Mouse (Mus musculus) c-Kit-positive CD71-positive TER-119-positive erythroid progenitor cells, embryonic 14.5 days (primary cell): ENCODE results near the gene Dcn.

Source experiments
- DNase-seq: peaks from one replicate; pipeline ENCODE4 v3.0.0-alpha.2; 2013; ENCODE audit warnings: low spot score

Dcn gene

DNA sequence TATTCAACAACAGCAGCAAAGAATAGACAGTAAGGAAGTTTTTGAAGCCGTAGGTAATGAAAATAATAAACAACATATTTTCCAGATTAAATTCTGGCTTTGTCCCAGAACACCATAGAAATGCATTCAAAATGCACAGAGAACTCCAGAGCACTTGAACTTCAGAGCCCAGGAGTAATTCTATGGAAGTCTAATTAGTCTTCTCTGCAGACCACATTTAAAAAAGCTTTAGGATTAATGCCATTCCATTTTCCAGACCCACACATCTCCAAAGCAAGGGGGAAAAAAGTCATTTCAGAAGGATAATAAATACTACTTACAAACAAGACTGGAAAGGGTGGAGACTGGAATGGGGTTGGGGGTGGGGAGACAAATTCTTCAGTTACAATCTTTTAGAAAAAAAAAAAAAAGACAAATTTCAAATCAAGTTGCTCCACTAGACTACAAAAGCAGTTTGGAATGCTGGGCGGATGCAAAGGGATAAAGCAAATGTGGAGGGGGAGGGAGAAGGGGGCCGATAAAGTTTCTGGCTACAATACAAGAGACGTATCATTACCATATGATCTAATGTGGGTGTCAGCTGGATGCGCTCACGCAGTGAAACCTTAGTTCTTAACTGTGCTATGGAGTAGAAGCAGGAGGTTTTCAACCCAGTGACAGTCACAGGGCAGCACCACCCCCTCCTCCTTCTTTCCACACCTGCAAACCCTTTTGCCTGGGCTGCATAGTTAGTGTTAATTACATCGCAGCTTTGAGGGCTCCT is at the start of gene Dcn:
Gene Dcn, plus strand, starts transcription at position 606 of the 763 bp plus-strand sequence.
- DNase-seq = no peak

GRCm38 (mm10) chr10:97436662-97437061 is 42.7 kb upstream of the Dcn start:
- no peak for DNase-seq

GRCm38 (mm10) chr10:97442300-97442699 is 37.1 kb upstream of the Dcn start:
- DNase-seq = no peak

GRCm38 (mm10) chr10:97446486-97446885 is 32.9 kb upstream of the Dcn start:
- no peak for DNase-seq

- DNase-seq = no peak
Observed at GRCm38 (mm10) chr10:97452886-97453285, 26.5 kb upstream of the Dcn start.

DNA sequence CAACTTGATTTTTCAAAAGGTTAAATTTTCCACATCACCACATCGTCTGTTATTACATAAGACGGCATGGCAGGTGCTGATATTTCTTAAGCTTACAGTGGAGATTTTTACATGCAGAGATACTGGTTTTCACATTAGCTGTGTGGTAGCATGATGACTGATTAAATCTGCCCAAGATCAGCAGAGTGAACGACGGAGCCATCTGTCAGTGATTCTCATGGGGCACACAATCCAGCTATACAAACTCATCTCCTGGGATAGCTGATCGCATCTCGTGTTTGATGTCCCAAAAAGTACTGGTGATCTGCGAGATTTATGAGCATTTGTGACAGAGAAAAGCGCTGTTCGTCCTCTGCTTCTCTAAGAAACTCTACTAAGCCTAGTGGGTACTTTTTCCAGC is 25.9 kb upstream of the Dcn start:
- no peak for DNase-seq

DNA sequence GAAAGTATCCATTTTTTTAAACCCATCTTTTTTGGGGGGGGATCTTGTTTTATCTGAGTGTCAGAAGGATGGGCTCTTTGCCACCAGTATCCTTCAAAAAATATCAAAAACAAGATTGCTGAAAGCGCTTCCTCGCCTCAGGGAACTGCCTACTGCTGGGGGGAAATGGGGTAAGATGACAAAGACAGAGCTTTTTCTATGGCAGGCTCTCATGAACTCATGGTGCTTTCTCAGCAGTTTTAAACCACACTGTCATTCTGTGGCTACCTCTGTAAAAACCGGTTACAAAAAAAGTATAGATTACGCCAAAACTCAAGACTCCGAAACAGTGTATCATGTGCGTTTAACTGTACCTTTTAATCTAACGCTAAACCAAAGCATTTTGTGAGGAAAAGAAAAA is 22.4 kb upstream of the Dcn start:
- no peak for DNase-seq

DNA sequence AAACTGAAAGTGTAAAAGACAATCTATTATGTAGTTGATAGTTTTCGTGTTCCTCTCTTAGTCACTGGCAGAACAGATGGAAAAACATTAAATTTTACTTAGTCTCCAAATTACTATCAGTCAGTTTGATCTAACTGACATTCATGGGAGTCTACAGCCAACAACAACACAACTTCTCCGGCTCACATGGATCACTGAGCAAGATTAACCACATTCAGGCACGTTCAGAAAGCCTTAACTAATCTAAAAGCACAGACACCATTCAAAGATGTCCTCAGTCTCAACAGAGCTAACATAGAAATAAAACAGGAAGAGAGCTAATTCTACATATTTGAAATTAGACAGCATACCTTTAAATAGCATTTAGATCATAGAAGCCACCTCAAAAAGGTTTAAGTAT is 12.6 kb upstream of the Dcn start:
- no peak for DNase-seq

DNA sequence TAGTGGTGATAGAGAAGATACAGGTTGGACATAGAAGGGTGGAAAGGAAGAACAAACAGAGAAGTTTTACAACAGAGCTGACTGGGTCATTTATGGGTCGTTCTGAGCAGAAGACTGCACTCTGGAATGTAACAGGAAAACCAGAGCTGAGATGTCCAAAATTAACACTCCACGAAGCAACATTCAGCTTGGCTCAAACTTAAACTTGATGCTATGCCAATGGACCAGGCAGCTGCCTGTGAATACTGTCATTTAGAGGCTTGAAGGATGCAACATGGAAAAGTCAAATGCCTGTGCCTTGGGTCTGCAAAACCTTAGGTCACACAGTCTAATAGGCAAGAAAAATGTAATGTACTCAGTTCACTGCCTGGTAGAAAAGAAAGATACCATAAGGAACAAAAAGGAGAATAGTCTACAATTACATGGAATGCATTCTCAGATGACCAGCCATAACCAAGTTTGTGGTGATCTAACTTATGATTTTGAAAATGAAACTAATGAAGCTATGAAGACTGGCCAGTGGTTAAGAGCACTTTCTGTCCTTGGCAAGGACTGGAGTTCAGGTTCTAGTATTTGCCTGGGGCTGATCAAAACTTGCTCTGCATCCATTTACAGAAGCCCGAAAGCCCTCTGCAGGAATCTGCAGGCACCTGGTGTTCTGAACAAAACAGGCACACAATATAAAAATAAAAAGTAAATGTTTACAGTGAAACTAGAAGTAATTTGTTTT is 9.8 kb upstream of the Dcn start:
- DNase-seq = no peak

DNA sequence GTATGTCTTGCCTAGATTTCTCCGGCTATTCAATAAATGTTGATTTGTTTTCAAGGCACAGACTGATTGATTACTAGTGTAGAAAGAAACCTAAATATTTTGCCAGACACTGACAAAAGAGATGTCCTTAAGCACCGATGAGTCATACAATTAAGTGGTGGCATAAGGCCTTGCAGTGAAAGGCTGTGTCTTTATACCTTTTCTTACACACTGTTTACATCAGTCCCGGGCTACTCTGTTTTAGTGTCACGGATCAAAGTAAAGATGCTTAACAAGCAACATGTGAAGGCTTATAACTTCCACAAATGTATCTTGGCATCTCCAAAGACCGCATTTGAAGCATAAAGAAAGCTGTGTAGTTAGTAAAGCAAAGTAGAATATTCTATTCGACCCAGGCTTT is 3.9 kb upstream of the Dcn start:
- no peak for DNase-seq

- DNase-seq = no peak
Observed at GRCm38 (mm10) chr10:97478259-97478658, 1.1 kb upstream of the Dcn start.

GRCm38 (mm10) chr10:97482150-97482549 is 2.7 kb downstream of the Dcn start:
- no peak for DNase-seq

GRCm38 (mm10) chr10:97484049-97484448 is 4.6 kb downstream of the Dcn start:
- DNase-seq = no peak

GRCm38 (mm10) chr10:97485151-97485550 is 5.7 kb downstream of the Dcn start:
- DNase-seq = no peak

DNA sequence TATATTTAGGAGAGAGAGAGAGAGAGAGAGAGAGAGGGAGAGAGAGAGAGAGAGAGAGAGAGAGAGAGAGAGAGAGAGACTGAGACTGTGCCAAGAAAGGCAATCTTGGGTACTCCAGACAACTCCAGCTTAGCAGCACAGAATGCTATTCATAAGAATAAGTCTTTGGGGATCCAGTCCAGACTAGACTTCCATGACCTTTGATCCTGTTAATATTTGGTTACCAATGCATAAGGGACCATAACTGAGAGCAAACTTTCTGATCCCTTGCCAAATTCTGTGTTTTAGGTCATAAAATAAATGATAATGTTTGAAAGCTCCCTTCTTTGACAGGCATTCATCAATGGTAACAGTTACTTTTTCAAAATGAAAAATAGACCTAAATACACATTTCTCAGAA is 6.7 kb downstream of the Dcn start:
- DNase-seq = no peak

DNA sequence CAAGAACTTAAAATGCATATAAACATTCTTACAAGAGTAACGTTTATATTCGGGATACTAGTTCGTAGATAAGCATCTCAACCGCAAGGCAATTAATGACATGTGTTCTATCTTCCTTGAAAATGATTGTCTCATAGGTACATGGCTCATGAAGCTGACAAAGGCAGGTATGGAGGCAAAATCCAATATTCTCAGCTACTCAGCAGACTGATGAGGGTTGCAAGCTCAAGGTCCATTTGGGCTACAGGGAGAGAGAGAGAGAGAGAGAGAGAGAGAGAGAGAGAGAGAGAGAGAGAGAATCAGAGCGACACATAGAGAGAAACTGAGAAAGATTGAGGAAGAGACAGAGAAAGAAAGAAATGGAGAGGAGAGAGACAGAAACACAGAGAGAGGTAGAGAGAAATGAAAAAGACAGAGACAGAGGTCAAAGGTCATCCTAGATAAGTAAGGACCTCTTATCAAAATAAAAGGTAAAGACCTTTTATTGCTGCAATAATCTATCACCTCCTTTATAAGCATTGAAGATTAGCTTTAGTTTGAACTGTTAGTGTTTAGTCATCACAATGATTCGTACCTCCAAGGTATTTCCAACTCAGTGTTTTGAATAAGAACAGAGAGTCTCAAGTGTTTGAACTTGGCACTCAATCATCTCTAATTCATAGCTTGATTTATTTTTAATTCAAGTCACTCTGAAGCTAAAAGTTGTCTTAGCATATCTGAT is 8.0 kb downstream of the Dcn start:
- no peak for DNase-seq

- no peak for DNase-seq
Observed at GRCm38 (mm10) chr10:97492367-97492980, 13.1 kb downstream of the Dcn start.

- DNase-seq = no peak
Observed at GRCm38 (mm10) chr10:97497646-97498045, 18.2 kb downstream of the Dcn start.

GRCm38 (mm10) chr10:97523366-97523765 is 44.0 kb downstream of the Dcn start:
- DNase-seq = no peak

- no peak for DNase-seq
Observed at GRCm38 (mm10) chr10:97535697-97536096, 56.3 kb downstream of the Dcn start.

GRCm38 (mm10) chr10:97536921-97537320 is 57.5 kb downstream of the Dcn start:
- DNase-seq = no peak

- no peak for DNase-seq
Observed at GRCm38 (mm10) chr10:97538202-97538601, 58.8 kb downstream of the Dcn start.

DNA sequence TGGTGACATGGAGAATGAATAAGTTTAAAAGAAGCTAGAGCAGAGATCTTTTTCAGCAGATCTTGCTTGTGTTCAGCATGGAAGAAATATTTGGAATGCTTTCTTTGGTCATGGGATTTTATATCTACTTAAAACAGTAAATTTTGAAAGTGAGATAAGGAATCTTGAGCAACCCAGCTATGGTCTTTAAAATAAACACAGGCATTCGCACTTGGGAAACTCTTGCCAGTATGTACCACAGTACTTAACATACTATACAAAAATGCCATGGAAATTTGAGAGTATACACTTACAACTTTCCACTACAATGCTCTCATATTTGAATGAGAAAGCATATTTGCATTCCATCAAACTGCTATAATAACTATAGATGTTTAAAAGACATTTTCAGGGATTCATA is 68.3 kb downstream of the Dcn start:
- DNase-seq = no peak
